Mouse (Mus musculus) G1E (cell line): ENCODE measurements around the gene Calm1. TPM values are rescaled to one million over a fixed set of nuclear protein-coding genes. Genes with fewer than 3 reads are reported as not detected.

Experiments used
- ATAC-seq: 2 replicates; pipeline ENCODE4 v1.8.0; 2016; ENCODE audit warnings: mild to moderate bottlenecking; ENCODE audit not compliant: insufficient number of reproducible peaks, poor library complexity, low FRiP score, severe bottlenecking; ENCODE audit errors: extremely low read depth
- DNase-seq: peaks from one replicate; pipeline ENCODE4 v3.0.0; 2012; ENCODE audit warnings: low spot score
- H3K27me3 ChIP-seq: 2 replicates; pipeline ENCODE4 v1.6.1; 2012; ENCODE audit warnings: mild to moderate bottlenecking, low read length, inconsistent platforms; ENCODE audit not compliant: insufficient read depth
- H3K36me3 ChIP-seq: replicated peaks from 2 replicates; pipeline ENCODE3; 2012; ENCODE audit warnings: mild to moderate bottlenecking, inconsistent platforms
- H3K4me1 ChIP-seq: 2 replicates; pipeline ENCODE4 v1.6.1; 2012; ENCODE audit warnings: low read depth, low read length, inconsistent platforms, mixed read lengths; ENCODE audit not compliant: insufficient read depth
- H3K4me3 ChIP-seq: 2 replicates; pipeline ENCODE4 v1.5.1; 2012; ENCODE audit warnings: low read depth, mild to moderate bottlenecking, inconsistent platforms, low read length, moderate library complexity, mixed read lengths
- H3K9me3 ChIP-seq: replicated peaks from 2 replicates; pipeline ENCODE4 v1.6.1; 2012; ENCODE audit warnings: inconsistent platforms
- CTCF ChIP-seq: IDR thresholded peaks from 2 replicates; pipeline ENCODE4 v1.5.1; 2012; ENCODE audit warnings: low read depth, low read length, inconsistent platforms, mixed read lengths
- GATA1 ChIP-seq: IDR thresholded peaks from 2 replicates; pipeline ENCODE4 v1.6.1; 2012; ENCODE audit warnings: borderline replicate concordance, low read length, inconsistent platforms, mixed read lengths
- GATA2 ChIP-seq: IDR thresholded peaks from 2 replicates; pipeline ENCODE4 v1.6.1; 2012; ENCODE audit warnings: low read depth, low read length, inconsistent platforms, borderline replicate concordance
- POLR2AphosphoS5 ChIP-seq: IDR thresholded peaks from 2 replicates; pipeline ENCODE4 v1.6.1; 2012; ENCODE audit warnings: low read depth, low read length, inconsistent platforms; ENCODE audit not compliant: insufficient replicate concordance
- TAL1 ChIP-seq: conservative IDR thresholded peaks from 2 replicates; pipeline ENCODE4 v1.6.1; 2012; ENCODE audit warnings: low read depth, low read length, inconsistent platforms, mixed read lengths
- polyA plus RNA-seq: library from polyadenylated mRNA; stranded (reverse); fragments of >175 nt; gene quantifications from 2 replicates; pipeline ENCODE4 v1.2.3, GENCODE M21; 2012
- total RNA-seq, 2 experiments: library from RNA; stranded (forward) in 1 of 2; stranded (reverse) in 1 of 2; fragments of 200-1000 nt in 1 of 2; fragments of >200 nt in 1 of 2; fragmentation: Nextera tagmentation in 1 of 2; gene quantifications; 2 replicates each; pipeline ENCODE4 v1.2.3; 2014 to 2017

The Calm1 gene
- total and polyA plus RNA-seq, 3 experiments, result 749 to 1,086 (median 853) TPM

DNA sequence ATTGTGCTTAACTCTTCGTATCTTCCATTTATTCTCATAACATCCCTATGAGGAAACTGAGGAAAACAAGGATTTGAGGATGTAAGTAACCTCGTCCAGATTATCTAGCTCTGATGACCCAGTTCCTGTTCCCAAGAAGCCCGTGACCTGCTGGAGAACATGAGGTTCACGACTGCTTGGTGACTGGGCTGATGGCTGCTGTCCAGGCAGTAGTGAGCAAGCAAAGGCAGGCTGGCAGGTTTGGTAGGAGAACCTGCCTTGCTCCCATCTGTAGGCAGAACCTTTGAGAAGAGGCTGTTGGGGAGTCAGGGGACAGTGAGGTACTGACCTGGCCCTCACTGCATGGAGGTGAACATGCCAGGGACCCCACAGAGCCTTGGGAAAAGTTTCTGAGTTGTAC lies 26.0 kb downstream of the Calm1 start:
- Histone ChIP-seq H3K36me3 (no peaks in the 10 kb centered on the region), H3K4me1 (peaks cover 8% of the 10 kb centered on the region), H3K27me3 (peaks cover 56% of the 10 kb centered on the region), H3K9me3 (no peaks in the 10 kb centered on the region), H3K4me3 (no peak overlapping the region)
- DNase-seq, result no peak
- ATAC-seq, result no peak
- TF ChIP-seq GATA2 (no peak), CTCF (no peak), GATA1 (no peak), TAL1 (no peak), POLR2AphosphoS5 (no peak)

DNA sequence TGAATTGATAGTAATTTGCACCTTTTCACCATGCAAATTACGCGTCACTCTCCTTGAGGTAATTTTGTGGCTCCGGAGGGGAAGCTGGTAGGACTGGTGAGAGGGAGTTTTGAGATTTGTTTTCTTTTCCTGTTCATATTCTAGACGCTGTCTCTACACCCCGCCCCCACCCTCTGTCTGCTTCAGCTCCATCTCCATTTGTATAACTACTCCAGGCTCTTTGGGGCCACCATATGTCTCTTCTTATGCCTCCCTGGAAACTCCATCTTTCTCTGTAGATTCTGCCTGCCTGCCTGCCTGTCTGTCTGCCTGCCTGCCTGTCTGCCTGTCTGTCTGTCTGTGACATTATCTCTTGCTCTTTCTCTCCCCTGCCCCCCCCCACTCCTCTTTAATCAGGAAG lies 26.8 kb downstream of the Calm1 start:
- no peak for TF ChIP-seq TAL1
- TF ChIP-seq GATA2, result no peak
- TF ChIP-seq CTCF, result no peak
- no peak for TF ChIP-seq GATA1
- TF ChIP-seq POLR2AphosphoS5, result no peak

DNA sequence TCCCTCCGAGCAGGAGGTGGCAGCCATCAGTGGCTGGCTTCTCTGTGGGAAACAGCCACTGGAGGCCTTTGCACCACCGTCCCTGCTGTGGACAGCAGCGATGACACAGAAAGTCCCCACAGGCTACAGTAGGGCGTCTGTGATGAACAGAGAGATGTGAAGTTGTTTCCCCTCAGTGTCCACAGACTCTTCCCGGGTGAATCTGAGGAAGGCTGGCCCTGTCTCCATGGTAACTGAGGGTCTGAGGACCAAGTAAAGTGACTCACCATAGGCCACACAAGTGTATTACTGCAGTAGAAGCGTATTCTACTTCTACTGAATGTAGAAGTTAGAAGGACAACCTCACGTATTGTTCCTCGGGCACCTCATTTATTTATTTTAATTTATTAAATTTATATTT lies 27.4 kb downstream of the Calm1 start:
- Histone ChIP-seq H3K36me3 (no peaks in the 10 kb centered on the region), H3K27me3 (peaks cover 62% of the 10 kb centered on the region), H3K4me3 (no peak overlapping the region), H3K9me3 (no peaks in the 10 kb centered on the region), H3K4me1 (0 out of 2 replicates have a peak, but pooled peaks cover 1% of the 10 kb centered on the region)
- DNase-seq, result no peak
- no peak for ATAC-seq
- TF ChIP-seq TAL1 (no peak), GATA1 (no peak), POLR2AphosphoS5 (no peak), CTCF (no peak), GATA2 (no peak)

More for the DNA sequence above, 26.8 kb downstream of the Calm1 start:
- H3K4me3 ChIP-seq, result no peak overlapping the region
- H3K36me3 ChIP-seq, result no peaks in the 10 kb centered on the region
- DNase-seq (no peak), ATAC-seq (no peak)
- H3K4me1 ChIP-seq, result peaks cover 4% of the 10 kb centered on the region; the same call in 1 of the 2 replicates
- peaks cover 62% of the 10 kb centered on the region for H3K27me3 ChIP-seq
- no peaks in the 10 kb centered on the region for H3K9me3 ChIP-seq

DNA sequence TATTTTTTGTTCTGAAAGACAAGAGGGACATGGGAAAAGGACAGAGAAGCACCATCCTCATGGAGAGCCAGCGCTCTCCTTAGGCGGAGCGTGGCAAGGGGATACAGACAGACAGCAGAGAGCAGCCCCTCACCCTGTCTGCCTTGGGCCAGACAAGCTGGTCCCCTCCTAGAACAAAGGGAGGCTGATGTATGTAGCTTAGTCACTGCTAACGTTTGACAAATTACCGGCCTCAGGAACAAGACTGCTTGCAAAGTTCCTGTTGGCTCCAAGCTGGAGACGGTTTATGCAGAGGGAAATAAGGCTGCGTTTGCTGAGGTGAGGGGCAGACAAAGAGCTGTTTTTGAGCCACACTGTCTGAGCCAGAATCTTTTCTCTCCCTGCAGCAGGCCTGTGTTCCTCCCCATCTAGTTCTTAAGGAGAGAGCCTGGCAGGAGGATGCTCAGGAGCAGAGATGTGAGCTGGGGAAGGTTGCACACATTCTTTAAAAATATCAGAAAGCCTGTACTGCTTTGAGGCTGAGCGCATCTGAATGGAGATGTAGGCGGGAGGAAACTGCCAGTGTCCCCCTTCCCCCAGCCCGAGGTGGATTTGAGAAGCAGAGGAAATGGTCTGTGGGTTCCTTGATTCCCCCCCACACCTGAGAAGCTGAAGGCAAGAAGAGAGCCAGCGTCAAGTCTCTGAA lies 28.9 kb downstream of the Calm1 start:
- no peak for TF ChIP-seq CTCF
- TF ChIP-seq TAL1, result no peak
- TF ChIP-seq GATA1, result no peak
- TF ChIP-seq GATA2, result no peak
- TF ChIP-seq POLR2AphosphoS5, result no peak
- Histone ChIP-seq H3K4me3 (no peak overlapping the region), H3K9me3 (no peaks in the 10 kb centered on the region), H3K36me3 (no peaks in the 10 kb centered on the region), H3K4me1 (no peaks in the 10 kb centered on the region), H3K27me3 (peaks cover 62% of the 10 kb centered on the region)
- ATAC-seq (no peak), DNase-seq (no peak)

DNA sequence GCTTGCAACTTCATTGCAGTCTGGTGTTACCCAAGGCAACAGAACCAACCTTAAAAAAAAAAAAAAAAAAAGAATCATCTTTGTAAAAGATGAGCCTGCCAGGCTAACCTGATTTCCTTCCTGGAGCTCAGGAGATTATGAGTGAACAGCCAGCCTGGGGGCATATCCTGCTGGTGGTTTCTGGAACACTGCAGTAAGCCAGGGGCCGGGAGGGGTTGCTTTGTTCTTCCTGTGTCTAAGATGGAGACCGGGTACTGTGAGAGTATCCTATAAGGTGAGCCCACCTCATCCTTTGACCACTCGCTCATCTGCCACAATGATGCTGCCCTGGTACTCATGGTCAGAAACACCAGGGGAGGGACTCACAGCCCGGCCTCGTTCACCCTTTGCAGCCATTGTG lies 35.0 kb downstream of the Calm1 start:
- Histone ChIP-seq H3K9me3 (no peaks in the 10 kb centered on the region), H3K4me1 (peaks cover 2% of the 10 kb centered on the region; the same call in 1 of the 2 replicates), H3K36me3 (no peaks in the 10 kb centered on the region), H3K27me3 (peaks cover 67% of the 10 kb centered on the region), H3K4me3 (no peak overlapping the region)
- TF ChIP-seq POLR2AphosphoS5 (no peak), TAL1 (no peak), CTCF (no peak)
- DNase-seq (no peak), ATAC-seq (no peak)

DNA sequence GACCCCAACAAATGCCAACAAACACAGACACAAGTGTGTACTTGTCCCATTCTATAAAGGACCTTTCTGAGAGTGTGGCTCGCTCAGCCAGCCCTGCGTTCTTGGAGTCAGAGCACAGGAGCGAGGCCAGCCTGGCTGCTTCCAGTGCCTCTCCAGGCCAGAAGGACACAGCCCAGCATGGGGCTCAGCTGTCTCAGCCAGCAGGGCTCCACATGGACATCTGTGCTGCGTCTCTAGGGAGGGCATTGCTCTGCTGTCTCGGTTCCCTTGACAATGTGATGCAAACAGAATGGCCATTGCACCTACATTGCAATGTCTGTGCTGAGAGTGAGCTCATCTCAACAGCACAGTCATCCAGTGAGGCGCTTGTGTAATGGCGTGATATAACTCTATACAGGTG lies 35.7 kb downstream of the Calm1 start:
- Histone ChIP-seq H3K4me3 (no peak overlapping the region), H3K4me1 (peaks cover 2% of the 10 kb centered on the region; the same call in 1 of the 2 replicates), H3K27me3 (peaks cover 68% of the 10 kb centered on the region), H3K9me3 (no peaks in the 10 kb centered on the region), H3K36me3 (no peaks in the 10 kb centered on the region)
- TF ChIP-seq TAL1, result no peak
- no peak for TF ChIP-seq GATA2
- no peak for TF ChIP-seq GATA1
- no peak for TF ChIP-seq CTCF
- no peak for TF ChIP-seq POLR2AphosphoS5
- DNase-seq (no peak), ATAC-seq (no peak)
